Mouse (Mus musculus): Measurements from ENCODE around the gene Gm10322.

Gm10322 gene

DNA sequence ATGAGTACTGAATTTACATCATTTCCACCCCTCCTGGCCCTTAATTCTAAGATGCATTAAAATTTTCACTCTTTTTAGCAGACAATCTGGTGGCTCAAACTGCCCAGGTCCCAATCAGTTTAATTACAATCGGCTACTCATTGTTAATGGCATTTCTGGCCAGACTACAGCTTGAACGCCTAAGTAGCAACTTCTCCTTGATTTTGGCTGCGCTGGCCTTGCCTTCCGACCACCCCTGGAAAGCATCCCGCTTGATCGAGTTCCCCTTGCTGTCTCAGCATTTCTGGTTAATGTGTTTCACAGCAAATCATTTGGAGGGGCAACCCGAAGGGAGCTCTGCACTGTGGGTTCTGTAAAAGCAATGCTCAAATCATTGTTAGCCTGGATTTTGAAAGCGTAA is 13.8 kb upstream of the Gm10322 start:
- no peak for DNase-seq (ENCODE audit: low spot score)

DNA sequence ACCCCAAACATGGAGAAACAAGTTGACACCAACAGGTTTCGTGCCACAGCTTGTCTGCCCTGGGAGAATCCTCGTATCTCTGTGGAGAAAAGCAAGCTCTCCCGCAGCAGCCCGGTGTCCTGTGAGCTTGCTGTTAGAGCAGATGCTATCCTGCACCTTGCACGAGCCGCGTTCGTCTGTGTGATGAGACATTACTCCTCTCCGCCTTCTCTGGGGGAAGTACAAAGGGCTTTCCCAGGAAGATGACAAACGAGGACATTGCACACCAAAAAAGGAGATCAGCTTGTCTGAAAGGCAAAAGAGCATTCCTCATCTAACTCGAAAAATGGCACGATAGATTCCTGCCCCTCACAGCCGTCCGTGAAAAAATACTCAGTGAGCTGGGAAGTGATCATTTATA is 13.0 kb upstream of the Gm10322 start:
- DNase-seq (ENCODE audit: low spot score) = no peak

DNA sequence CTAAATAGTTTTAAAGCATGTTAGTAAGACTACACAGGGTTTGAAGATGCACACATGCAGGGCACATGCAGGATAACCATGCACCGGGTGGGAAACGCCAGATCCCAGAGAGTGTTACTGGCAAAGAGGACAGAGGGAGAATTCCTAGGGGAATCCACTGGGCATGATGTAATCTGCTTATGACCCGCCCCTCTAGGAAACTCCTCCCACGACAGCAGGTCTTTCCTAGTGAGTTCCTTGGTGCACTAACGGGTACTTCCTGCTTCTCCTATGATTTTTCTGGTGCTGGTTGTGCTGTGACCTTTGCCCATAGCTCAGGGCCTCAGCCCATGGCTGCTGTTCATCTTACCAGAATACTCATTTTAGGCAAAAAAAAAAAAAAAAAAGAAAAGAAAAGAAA is 12.0 kb upstream of the Gm10322 start:
- DNase-seq (ENCODE audit: low spot score) = no peak

DNA sequence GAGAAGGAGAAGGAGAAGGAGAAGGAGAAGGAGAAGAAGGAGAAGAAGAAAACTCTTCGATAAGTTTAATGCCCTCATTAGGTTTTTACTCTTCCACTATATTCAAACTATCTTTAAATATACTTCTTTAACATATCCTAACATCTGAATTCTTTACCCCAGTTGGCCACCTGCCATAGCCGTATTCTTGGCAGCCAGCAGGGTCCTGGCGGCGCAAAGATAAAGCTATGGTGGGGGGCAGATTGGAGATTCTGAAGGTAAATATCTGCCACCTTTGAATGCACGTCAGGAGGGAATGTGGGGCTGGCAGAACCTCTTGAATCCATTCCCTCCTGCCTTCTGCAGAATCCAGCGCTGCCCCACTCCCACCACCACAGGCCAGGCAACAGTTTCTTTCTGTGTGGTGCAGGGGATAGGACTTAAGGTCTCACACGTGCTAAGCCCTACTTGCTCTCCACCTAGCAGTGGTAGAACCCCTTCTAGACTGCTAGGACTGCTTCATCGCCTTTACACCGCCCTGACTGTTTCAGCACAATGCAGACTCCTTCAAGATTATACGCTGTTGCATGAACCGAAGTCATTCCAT is 10.9 kb upstream of the Gm10322 start:
- no peak for DNase-seq (ENCODE audit: low spot score)

DNA sequence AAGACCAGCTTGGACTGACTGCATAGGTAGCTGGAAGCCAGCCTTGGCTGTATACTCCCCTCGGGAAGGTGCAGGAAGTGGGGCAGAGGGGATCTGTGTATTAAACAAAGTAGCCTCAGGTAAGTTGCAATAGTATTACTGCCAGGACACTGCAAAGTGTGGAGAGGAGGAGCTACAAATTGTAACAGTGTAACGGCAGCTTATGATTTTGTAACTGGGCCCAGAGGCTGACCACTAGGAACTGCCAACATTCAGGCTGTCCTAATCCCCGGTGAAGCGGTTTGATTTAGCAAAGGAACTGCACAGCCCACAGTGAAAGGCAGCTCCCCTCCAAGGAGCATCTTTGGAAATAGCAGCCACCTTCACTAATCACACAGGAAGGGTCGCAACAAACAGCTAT is 2.6 kb upstream of the Gm10322 start:
- no peak for DNase-seq (ENCODE audit: low spot score)

DNA sequence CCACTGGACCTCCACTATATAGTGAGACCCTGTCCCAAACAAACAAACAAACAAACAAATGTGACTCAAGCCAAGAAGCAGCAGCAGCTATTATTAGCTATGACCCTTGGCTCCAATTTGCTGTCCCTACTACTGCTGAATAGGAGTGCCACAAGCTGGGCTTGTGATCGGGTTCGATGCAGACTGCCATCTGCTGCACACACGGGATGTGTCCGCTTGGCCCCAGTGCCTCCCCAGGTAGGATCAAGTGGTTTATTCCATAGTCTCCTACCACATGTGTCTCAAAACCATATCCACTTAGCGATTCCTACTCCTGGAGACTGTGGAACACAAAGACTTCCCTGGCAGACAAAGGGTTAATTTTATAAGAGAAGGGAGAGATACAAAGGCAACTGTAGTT is 1.7 kb upstream of the Gm10322 start:
- DNase-seq (ENCODE audit: low spot score) = no peak

DNA sequence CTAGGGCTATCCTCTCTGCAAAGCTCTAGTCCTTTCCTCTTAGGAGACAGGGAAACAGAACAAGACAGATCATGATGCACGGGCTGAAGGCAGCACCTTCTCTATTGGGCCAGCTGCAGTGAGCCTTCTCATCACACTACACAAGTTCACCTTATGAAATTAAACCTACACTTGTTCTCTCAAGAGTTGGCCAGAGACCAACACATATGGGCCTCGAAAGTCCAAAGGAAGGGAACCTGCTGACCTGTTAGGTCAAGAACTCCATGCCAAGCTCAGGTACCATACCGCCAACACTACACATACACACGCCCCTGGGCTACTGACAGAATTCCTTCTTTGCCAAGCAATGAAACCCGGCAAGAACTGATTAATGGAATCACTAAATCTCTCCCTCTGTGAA is 452 bp upstream of the Gm10322 start:
- DNase-seq (ENCODE audit: low spot score) = no peak

DNA sequence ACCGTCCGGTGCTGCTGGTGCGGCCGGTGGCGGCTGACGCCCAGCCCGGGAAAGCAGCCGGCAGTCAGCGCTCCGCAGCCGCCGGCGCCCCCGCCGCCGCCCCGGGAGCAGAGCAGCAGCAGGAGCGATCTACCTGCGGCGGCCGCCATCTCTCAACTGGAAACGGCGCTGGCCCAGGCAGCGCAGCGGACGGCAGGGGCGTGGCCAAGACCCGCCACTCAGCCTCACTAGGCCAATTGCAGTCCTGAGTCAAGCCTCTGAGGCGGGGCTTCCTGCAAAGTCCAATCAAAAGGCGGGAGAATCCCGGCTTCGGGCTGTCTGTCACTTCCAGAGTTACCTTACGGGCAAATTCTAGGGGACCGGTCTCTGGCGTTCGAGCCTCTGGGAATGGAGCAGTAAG is 659 bp downstream of the Gm10322 start, which contains the start of gene Mcu:
Mcu (minus strand) TSS at position 171 of the 400 bp plus-strand sequence.
- DNase-seq (ENCODE audit: low spot score) = peak; percentile 90

DNA sequence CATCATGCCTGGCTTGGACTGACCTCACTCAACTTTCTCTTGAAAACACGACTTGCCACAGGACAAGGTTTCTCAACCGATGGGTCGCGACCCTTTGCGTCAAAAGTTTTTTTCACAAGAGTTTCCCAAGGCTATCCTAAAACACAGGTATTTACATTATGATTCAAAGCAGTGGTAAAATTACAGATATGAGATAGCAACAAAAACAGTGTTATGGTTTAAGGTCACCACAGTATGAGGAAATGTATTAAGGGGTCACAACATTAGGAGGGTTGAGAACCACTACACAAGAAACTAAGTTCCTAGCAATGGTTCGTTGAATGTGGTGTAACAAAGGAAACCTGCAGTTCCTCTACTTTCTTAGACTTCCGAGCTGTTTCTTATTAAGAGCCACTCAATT is 1.9 kb downstream of the Gm10322 start:
- no peak for DNase-seq (ENCODE audit: low spot score)

DNA sequence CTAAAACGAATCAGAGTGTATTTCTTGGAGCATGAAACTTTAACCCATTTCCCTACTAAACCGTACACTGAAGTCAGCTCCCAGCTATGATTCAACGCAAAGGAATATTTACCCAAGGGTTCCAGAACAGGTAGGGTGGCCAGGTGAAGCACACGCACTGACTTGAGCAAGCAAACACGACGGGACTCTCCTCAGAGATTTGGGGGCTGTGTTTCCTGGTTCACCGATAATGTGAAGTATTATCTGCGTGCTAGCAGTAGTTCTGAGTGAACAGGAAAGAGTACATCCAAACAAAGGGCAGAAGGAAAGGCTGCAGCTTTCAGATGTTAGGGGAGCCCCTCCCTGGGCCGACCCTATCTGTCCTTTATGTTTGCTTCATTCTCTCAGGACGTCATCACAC is 5.5 kb downstream of the Gm10322 start:
- no peak for DNase-seq (ENCODE audit: low spot score)

DNA sequence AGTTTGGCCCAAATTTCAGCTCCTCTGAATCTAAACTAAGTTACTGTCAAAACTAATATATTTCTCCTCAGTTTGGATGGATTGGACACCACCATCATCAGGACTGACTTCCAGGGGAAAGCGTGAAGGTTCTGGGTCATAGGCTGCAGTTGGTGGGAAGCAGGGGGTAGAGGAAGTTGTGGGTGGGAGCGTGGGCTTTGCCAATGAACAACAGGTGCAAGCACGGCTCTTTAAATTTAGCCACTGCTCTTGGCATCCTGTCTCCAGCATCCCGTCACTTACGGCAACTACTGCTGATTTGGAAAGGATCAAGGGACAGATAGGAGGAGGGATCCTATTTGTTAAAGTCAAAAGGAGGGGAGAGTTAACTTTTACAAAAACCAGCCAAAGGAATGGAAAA is 7.6 kb downstream of the Gm10322 start:
- no peak for DNase-seq (ENCODE audit: low spot score)

DNA sequence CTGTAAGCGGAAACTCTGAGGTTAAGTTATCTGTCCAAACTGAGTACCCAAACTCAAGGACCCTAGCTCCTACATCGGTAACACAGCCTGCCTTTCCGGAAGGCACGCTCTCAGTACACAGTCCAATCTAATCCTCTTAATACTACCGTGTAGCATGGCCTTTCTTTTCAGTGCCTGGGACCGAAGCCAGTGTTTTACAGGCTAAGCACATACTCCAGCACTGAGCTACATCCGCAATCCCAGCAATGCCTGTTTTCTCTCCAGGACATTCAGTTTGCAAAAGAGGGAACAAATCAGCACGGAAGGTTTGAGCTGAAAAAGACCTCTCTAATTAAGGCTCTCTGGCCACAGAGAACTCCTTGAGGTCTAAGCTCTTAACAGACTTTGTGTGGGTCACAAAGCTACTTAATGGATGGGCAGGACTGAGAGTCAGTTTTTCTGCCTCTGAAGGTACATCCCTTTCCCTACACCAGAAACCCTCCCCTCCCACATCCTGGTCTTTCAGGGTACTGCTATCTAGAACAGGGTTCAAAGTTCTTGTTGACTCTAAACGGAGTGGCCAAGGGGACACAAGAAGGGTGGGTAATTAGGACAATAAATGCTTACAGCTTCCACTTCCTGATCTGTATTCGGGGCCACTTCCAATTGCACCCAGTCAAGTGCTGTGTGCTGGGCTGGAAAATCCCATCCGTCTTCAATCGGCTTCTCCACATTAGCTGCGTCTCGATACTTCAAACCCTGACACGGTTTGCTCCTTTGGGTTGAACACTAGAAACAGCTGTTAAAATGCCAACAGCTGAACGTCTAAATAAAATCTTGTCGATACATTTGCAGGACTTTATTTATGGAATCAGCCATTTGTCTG is 13.0 kb downstream of the Gm10322 start:
- DNase-seq (ENCODE audit: low spot score) = no peak

DNA sequence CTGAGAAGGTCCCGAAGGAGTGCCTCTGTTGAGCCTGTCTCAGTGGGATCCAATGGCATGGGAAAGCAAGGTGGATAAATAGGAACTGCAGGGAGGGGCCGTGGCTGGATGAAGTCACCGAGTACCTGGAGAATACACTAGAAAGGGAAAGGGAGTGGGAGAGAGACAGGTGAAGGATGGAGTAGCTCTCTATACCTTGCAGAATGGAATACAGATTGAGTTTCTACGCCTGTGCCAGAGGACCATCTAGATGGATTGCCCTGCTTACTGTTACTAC is 13.6 kb downstream of the Gm10322 start:
- DNase-seq (ENCODE audit: low spot score) = no peak

DNA sequence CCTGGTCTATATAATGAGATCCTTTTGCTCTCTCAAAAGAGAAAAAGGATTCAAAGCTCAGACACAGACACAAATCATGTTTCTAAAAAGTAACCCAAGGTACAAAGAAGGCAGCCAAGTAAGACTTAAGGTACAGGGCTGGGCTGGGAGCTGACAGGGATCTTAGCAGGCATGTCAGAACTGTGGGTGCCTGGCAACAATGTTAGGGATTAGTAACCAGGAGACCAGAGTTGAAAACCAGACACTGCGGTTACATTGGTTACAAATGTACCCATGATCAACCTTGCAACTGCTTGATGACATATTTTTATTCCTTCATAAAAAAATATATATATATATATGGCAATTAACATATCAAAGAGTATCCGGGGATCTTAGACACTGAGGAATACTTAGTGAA is 20.2 kb downstream of the Gm10322 start:
- DNase-seq (ENCODE audit: low spot score) = no peak

DNA sequence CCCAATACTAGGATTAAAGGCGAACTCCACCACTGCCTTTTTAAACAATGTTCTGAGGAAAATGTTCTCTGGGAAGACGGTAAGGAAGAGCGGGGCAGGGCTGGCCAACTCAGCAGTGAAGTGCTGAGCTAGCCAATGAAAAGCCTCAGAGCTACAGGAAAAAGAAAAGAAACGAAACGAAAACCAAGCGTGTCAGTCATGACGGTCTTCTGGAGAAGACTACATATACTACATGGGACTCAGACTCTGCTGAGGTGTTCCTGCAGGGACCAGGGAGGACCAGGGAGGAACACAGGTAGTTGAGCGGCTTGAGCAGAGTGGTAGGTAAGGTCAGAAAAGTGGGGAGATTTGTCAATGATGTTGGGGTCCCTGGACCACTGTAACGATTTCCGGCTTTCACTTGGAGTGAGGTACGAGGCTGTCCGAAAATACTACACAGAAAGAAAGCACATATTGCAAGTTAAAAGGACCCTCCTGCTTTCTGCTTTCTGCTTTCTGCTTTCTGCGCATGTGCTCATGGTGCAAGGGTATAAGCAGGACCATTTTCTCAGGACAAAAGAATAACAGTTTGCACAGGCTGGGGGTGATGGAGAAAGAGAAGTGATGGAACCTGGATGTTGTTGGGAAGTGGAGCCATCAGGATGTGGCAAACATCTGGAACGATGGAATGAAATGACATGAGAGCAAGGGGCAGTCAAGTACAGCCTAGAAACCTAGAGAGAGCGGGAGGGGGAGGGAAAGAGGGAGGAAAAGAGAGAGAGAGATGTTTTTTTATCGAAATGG is 21.1 kb downstream of the Gm10322 start:
- no peak for DNase-seq (ENCODE audit: low spot score)

DNA sequence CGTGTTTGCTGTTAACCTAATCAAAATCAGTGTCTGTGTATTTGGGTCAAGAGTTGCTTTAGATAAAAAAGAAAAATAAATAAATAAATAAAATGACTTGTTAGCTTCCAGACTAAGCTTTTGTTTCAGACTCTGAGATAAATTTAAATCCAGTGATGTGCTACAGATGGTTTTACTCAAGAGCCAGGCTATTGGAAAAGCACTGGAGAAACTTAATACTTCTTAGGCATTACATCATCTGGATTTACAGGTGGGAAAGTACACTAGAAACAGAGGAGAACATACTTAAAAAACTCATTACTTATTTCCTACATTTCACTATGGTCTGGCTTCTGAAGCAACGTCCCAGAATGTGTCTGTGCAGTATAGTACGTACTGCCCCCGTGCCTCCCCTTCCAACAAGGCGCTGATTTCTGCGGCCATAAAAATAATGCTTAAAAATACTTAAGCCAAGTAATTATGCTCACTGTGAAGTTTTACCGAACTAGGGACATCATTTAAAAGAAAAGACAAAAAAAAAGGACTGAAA is 21.8 kb downstream of the Gm10322 start:
- DNase-seq (ENCODE audit: low spot score) = no peak

DNA sequence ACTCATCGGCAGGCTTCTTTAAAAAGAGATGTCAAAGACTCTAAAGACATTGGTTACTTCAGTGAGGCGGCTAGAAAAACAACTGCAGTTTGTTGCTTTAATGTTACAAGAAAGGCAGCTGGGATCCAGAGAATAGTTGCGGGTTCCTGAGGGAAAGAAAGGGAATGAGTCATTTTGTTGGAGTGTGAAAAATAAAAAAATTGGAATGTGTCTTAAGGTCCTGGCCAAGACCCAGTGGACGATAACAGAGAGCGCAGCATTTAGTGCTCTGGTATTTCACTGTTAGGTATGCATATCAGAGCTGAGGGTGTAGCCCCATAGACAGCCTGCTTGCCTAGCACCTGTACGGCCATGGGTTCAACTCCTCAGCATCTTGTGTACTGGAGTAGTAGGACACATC is 22.7 kb downstream of the Gm10322 start:
- no peak for DNase-seq (ENCODE audit: low spot score)

DNA sequence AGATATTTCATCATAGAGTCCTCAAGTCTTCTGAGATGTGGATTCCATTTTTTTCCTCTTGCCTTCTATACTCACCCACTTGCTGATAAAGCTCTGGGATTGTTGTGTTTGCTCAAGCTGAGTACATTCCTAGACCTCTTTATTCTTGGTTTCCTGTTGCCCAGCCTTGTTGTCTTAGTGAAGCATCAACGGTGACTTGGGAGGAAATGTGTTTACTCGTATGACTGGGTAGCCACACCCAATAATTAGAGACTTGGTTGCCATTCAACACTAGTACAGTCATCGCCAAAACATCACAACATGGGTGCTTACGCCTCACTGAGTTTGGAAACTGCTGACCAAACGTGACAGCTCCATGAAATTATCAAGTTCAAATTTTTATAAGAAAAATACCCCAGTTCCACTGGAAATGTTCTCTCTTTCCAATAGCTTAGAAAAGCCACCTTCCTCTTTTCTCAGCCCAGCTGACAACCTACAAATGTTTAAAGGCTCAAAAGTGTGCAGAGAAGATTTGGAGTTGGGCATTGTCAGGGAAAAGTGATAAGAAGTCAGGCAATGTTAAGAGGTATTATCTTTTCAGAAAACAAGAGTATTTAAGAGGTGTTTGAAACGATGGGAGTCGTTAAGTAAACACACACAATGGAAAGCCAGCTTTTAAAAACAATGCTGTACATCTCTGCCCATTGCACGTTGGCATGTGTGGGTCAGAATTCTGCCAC is 27.0 kb downstream of the Gm10322 start:
- no peak for DNase-seq (ENCODE audit: low spot score)

DNA sequence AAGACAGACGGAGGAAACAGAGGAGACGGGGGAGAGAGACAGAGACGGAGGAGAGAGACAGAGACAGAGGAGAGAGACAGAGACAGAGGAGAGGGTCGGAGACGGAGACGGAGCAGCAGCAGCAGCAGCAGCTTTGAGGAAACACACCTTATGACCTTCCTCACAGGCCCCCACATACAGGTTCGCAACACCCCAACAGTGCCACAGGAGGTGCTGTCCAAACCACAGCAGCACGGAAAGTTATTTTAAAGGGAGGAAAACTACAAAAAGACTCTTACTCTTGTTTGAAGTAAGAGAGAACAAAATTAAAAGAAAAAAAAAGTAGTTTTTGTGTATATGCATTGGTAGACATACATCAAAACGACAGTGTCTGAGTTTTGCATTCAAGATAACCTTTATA is 27.8 kb downstream of the Gm10322 start:
- no peak for DNase-seq (ENCODE audit: low spot score)

DNA sequence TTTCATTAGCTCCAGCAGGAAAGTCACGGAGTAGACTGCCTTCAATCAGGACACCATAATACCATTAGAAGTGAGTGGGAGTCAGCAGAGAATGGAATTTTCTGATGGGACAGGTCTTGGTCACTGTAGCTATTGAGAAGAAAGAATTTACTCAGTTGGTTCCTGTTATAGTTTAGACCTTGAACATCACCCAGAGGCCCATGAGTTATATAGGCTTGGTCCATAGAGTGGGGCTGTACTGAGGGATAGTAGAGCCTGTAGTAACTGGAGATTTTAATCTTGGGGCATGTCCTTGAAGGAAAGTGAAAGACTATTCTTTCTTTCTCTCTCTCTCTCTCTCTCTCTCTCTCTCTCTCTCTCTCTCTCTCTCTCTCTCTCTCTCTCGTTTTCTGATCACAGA is 28.8 kb downstream of the Gm10322 start:
- DNase-seq (ENCODE audit: low spot score) = no peak

DNA sequence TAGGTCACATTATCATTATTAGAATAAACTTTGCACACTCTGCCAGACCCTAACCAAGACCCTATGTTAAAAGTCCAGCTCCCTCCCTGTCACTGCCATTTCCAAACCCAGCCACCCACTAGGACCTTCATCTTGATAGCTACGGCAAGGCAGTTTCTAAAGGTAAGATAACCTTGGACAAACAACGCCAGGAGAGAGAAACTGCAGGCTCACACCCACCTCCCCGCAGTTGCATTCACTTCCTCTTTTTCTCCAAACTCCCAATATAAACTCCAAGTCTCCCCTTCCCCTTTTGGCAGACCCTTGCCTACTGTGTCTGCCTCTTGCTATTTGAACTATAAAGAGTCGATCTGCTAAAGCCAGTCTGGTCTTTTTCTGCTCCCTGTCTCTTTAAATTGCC is 29.3 kb downstream of the Gm10322 start:
- no peak for DNase-seq (ENCODE audit: low spot score)

DNA sequence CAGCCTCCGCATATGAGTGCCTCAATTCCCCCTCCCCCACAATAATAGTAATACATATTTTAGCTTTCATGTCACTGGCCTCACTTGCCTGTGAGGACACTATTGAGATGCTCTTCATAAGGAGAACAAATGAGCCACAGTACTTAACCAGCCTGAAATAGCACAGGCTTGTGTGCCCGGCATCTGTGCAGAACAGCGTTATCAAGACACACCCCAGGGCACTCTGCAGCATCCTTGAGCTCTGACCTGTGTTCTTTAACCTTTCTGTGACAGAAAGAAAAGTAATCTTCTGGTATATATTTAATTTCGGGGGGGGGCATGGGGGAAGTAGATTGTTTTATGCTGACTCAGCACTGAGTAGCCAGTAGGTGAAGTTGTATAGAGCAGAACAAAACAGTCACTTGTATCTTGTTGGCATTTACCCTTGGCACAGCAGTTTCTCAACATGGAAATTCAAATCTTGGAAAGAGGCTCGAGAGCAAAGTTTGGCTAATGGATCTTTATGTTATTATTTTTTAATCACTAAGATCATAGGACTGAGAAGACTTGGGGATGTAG is 31.0 kb downstream of the Gm10322 start:
- DNase-seq (ENCODE audit: low spot score) = no peak
